Mouse (Mus musculus): Measurements from ENCODE around the gene Shox2. TPM values are rescaled to one million over a fixed set of nuclear protein-coding genes. Genes with fewer than 3 reads are reported as not detected.

The Shox2 gene
- 0.06 TPM in 1 of 2 replicates, not detected in the other for polyA plus RNA-seq (2012; rRNA removed)

GRCm38 (mm10) chr3:66981706-66982105 lies at the start of gene Shox2:
Shox2 (minus strand) TSS chr3:66981771.
- no peak for DNase-seq (ENCODE audit: extremely low spot score in 1 of 2, low spot score in 1 of 2)

- no peak for DNase-seq (ENCODE audit: extremely low spot score in 1 of 2, low spot score in 1 of 2)
Observed at GRCm38 (mm10) chr3:66996820-66997219, 15.2 kb upstream of the Shox2 start.

- no peak for DNase-seq (ENCODE audit: extremely low spot score in 1 of 2, low spot score in 1 of 2)
Observed at GRCm38 (mm10) chr3:66986287-66986560, 4.7 kb upstream of the Shox2 start.

DNA sequence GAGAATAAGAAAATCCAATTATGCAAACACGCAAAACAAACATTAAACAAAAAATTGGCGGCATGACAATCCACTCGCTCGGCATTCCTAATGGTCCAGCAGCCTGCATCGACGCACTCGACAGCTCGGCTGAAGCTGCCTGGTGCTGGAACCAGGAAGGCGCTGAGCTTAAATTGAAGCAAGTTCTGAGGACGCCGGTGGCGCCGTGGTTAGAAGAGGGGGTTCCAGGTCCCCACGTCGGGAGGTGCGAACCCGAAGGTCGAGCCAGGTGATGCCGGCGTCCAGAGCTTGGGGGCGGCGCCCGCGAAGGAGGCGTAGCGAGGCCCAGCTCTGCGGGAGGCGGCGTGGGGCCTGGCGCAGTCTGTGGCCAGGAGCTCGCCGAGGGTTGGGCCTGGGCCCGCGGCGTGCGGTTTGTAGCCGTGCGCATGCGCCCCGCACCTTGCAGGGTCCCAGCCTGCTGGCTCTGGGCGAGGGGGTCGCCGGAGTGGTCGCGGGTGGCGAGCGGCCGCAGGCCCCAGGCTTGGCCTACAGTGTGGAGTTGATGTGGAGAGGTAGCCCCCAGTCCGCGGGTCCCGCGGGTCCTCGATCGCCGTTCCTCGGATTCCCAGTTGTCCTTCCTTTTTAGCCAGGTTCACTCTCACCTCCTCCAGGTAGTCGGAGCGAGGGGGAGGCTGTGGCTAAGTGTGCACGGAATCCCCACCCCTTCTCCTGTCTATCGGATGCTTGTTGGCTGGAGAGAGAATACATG lies 4.1 kb upstream of the Shox2 start:
- DNase-seq (ENCODE audit: extremely low spot score in 1 of 2, low spot score in 1 of 2), result peak; percentile 53 to 75

- no peak for DNase-seq (ENCODE audit: extremely low spot score in 1 of 2, low spot score in 1 of 2)
Observed at GRCm38 (mm10) chr3:66983481-66983880, 1.9 kb upstream of the Shox2 start.

GRCm38 (mm10) chr3:66982181-66982911 lies 775 bp upstream of the Shox2 start:
- no peak for DNase-seq (ENCODE audit: extremely low spot score in 1 of 2, low spot score in 1 of 2)

GRCm38 (mm10) chr3:66981101-66981661 lies 390 bp downstream of the Shox2 start, which contains the start of gene Rsrc1:
Rsrc1 (plus strand) TSS chr3:66981390.
- no peak for DNase-seq (ENCODE audit: extremely low spot score in 1 of 2, low spot score in 1 of 2)

GRCm38 (mm10) chr3:66980111-66980975 lies 1.2 kb downstream of the Shox2 start:
- DNase-seq (ENCODE audit: extremely low spot score in 1 of 2, low spot score in 1 of 2), result no peak

GRCm38 (mm10) chr3:66979491-66979890 lies 2.1 kb downstream of the Shox2 start:
- DNase-seq (ENCODE audit: extremely low spot score in 1 of 2, low spot score in 1 of 2), result no peak

DNA sequence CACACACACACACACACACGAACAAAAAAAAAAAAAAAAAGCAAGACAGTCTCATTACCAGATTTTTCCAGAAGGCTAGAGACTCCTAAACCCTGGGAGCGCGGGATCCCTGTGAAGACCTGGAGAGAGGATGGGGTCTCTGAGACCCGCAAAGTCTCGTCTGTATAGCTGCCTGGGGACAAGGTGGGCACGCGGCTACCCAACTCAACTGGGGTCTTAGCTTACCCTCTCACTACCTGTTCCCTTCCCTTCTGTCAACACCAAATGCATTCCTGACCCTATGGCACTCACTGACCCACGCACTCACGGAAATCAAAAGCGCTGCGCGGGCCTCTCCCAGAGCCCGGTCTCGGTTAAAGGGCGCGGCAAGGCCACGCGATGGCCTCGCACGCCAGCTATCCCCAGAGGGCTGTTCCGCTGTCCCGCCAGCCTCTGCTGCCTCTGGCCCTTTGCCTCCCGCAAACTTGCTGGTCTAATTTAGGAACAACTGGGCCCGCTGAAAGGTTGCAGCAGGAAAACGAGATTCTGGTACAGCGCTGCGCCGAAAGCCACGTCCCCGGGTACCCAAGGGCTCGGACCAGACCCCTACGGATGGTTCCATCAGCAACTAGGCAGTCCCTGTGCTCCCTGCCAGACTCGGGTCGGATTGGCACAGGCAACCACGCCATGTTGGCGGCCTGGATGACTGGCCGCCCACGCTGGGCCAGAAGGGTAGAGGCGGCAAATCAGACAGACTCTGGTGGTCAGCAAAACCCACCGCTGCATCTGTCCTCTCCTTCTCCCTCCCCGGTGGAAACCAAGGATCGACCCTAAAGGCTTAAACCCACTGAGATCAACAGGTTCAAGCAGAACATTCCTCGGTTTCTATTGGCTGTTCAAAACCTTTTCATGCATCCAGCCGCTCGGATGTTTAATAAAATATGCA lies 2.9 kb downstream of the Shox2 start:
- no peak for DNase-seq (ENCODE audit: extremely low spot score in 1 of 2, low spot score in 1 of 2)

- DNase-seq (ENCODE audit: extremely low spot score in 1 of 2, low spot score in 1 of 2), result no peak
Observed at GRCm38 (mm10) chr3:66977811-66978456, 3.6 kb downstream of the Shox2 start.

DNA sequence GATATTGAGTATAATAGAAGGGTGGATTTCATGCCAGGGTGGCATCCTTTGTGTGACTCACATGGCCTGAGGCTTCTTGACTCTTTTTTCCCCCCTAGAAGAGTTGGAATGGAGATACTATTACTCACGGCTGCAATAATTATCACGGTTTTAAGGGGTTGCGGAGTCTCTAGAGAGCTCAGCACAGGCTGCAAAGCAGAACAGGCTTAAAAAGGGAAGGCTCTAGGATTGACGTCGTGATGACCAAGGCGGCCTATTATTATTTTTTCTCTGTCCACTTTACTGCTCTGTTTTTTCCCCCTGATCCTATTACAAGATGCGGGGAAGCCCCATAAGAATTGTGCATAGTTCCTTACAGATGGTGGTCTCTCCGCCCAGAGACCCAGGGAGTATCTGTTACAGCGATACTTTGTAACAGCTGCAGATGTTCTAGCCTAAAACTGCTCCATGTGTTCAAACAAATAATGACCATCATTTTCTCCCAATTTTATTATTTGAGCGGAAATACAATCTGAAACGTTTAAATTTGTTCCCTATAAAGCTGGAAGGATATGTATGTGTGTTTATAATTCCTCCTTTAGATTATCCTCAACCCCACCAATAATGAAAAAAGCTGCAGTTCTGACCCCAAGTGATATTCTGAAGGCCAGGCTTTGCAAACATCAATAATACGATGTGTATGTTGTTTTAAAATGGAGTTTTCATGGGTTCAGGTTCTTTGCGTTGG lies 4.5 kb downstream of the Shox2 start:
- DNase-seq (ENCODE audit: extremely low spot score in 1 of 2, low spot score in 1 of 2), result no peak

GRCm38 (mm10) chr3:66974501-66974900 lies 7.1 kb downstream of the Shox2 start:
- DNase-seq (ENCODE audit: extremely low spot score in 1 of 2, low spot score in 1 of 2), result no peak

DNA sequence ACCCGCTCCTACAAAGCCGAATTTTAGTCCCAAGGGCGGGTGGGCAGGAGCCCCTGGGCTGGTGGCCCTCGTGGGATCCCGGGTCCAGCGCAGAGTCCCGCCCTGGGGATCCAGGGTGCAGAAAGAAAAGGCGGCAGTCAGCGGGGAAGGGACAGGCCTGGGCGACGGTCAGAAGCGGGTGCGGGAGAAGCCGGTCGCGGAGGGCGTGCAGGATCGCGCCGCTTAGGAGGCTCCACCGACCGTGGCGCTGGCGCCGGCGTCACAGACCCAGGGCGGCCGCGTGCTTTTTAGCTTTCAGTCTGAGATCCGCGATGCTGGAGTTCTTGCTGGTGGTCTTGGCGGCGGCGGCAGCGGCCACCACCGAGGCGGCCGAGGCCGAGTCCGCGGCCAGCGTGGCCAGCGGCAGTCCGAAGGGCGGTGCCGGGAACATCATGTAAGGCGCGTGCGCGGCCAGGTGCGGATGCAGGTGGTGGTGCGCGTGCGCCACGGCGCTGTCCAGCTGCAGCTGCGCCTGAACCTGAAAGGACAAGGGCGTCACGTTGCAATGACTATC lies 8.1 kb downstream of the Shox2 start:
- DNase-seq (ENCODE audit: extremely low spot score in 1 of 2, low spot score in 1 of 2), result no peak

GRCm38 (mm10) chr3:66972191-66972950 lies 9.2 kb downstream of the Shox2 start:
- DNase-seq (ENCODE audit: extremely low spot score in 1 of 2, low spot score in 1 of 2), result no peak

- no peak for DNase-seq (ENCODE audit: extremely low spot score in 1 of 2, low spot score in 1 of 2)
Observed at GRCm38 (mm10) chr3:66970661-66971331, 10.8 kb downstream of the Shox2 start.

DNA sequence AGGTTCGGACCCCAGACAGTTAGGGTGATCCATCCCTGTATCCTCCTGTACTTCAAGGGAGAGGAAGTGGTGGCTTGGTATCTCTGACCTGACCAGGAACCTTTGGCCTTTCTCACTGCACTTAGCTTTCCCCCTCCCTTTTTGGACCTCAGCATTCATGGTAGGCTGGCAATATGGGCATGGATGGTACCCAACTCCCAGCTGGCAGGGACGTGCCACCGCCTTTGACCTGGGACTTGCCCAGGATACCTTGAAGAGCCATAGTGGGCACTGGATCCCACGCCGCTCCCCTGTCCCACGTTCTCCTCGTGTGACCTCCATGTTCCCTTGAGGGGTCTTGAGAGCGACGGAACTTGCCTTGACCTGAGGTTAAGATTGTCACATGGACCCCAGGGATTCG lies 11.3 kb downstream of the Shox2 start:
- DNase-seq (ENCODE audit: extremely low spot score in 1 of 2, low spot score in 1 of 2), result no peak
